Mouse (Mus musculus) cerebellum, adult 2 months (tissue): Measurements from ENCODE around the gene Sash1. TPM values are rescaled to one million over a fixed set of nuclear protein-coding genes. Genes with fewer than 3 reads are reported as not detected.

Experiments
- DNase-seq, 2 experiments: peaks; one replicate each; pipeline ENCODE4 v3.0.0; 2021
- H3K27ac ChIP-seq: fragments of 200-500 bp; 2 replicates; pipeline ENCODE4 v1.5.1; 2012; ENCODE audit warnings: low read length, control low read depth, inconsistent platforms; ENCODE audit not compliant: insufficient read depth
- H3K27me3 ChIP-seq: fragments of 200-500 bp; 2 replicates; pipeline ENCODE4 v1.6.1; 2012; ENCODE audit warnings: inconsistent platforms, mild to moderate bottlenecking, low read length, moderate library complexity; ENCODE audit not compliant: control insufficient read depth, insufficient read depth
- H3K4me1 ChIP-seq: fragments of 200-500 bp; 2 replicates; pipeline ENCODE4 v1.6.1; 2011; ENCODE audit warnings: low read length; ENCODE audit not compliant: control insufficient read depth, insufficient read depth
- H3K4me3 ChIP-seq: fragments of 200-500 bp; replicated peaks from 2 replicates; pipeline ENCODE3; 2011; ENCODE audit warnings: mild to moderate bottlenecking, low read depth, low read length, control low read depth; ENCODE audit not compliant: insufficient read depth
- CTCF ChIP-seq: fragments of 200-500 bp; IDR thresholded peaks from 2 replicates; pipeline ENCODE4 v1.5.1; 2011; ENCODE audit warnings: low read depth, mild to moderate bottlenecking, control low read depth, low read length, moderate library complexity, borderline replicate concordance; ENCODE audit not compliant: insufficient read depth
- POLR2A ChIP-seq: fragments of 200-500 bp; IDR thresholded peaks from 2 replicates; pipeline ENCODE4 v1.6.1; 2011; ENCODE audit warnings: low read length, control low read depth, borderline replicate concordance; ENCODE audit not compliant: insufficient read depth
- whole genome bisulfite sequencing: fragments of 180-500 bp; shearing (Covaris S2); methylation state at CpG from one replicate; pipeline ENCODE4 v1.1.7; 2018; 5-methylcytosine and 5-hydroxymethylcytosine counted together
- polyA plus RNA-seq: library from polyadenylated mRNA; depleted of rRNA; stranded (reverse); fragments of >200 nt; gene quantifications from 2 replicates; pipeline ENCODE4 v1.2.3, GENCODE M21; 2012

Sash1 gene
- polyA plus RNA-seq, 1 experiment: 28.0 TPM

DNA sequence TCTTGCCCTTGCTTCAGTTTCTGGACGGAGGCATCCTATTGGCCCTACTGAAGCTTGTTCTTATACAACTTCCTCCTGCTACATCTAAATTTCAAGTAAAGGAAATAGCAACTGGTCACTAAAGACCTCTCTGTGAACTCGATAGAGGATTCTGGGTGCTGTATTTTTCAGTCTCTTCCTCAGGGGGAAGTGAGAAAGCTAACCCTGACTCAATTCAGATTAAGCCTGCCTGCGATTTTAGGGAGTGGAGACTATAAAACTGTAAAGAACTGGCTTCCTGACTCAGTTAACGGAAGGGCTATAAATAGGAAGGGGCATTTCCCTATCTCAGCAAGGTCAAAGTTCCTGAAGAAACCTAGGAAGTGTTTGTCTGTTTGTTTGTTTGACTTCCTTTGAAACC is 26.3 kb upstream of the Sash1 start:
- Histone ChIP-seq H3K27ac (no peak overlapping the region), H3K4me3 (no peak overlapping the region), H3K4me1 (no peaks in the 10 kb centered on the region), H3K27me3 (no peaks in the 10 kb centered on the region)
- WGBS: 90% methylated on average over 4 of the region's 4 CpGs
- no peak for TF ChIP-seq CTCF
- no peak for TF ChIP-seq POLR2A
- no peak for DNase-seq

DNA sequence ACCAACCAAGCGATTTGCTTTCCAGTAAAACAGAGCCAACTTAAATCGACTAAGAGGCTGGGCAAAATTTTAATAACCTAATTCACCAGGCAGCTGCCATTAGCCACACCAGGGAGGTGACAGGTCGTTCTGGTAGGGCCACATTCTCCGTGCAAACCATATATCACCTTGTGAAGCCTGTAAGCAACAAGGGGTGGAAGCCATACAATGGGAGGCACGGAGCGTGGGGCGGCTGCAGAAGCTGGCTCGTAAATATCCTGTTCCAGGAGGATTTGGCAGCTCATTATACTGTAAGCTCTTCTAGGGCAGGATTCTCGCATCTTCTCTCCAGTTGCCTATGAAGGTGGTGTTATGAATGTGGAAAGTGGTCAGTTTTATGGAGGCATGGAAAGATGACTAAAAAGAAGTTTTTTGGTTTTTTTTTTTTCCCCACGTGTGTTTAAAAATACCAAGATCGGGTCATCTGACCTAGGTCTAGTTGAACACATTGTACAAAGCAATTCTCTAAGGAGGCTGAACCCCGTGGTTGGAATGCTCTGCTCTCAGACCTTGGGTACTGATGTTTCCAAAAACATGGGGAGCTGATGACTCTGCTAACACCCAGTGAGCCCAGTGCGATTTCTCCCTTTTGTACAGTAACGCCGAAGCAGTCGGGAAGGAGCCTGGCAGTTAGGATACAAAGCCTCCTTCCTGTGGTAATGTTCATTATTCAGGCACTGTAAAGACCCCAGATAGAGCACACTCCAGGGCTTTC is 24.5 kb upstream of the Sash1 start:
- no peaks in the 10 kb centered on the region for H3K27me3 ChIP-seq
- no peak overlapping the region for H3K4me3 ChIP-seq
- DNase-seq: no peak
- no peaks in the 10 kb centered on the region for H3K4me1 ChIP-seq
- 75% methylated on average over 16 of the region's 16 CpGs for WGBS
- TF ChIP-seq CTCF (no peak), POLR2A (no peak)
- H3K27ac ChIP-seq: no peak overlapping the region

DNA sequence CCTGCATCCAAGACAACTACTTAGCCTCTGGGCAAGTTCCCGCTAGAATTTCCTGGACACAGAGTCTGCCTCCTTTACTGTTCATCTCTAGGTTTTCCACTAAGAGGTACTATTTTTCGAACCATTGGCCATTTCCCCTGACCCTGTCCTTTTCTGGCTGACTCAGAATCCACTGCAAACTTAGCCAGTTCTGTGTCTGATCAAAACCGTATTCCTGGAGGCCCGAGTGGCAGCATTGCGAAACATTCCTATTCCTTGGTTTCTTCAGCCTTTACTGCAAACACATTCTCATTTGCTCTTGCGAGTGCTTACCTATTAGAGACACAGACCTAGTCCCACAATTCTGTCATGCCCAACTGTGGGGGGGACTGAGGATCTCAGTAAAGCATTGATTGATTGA is 17.2 kb upstream of the Sash1 start:
- WGBS: 90% methylated on average over 6 of the region's 6 CpGs
- TF ChIP-seq CTCF: no peak
- TF ChIP-seq POLR2A: no peak
- no peaks in the 10 kb centered on the region for H3K27me3 ChIP-seq
- H3K27ac ChIP-seq: no peak overlapping the region
- no peak for DNase-seq
- no peak overlapping the region for H3K4me3 ChIP-seq
- H3K4me1 ChIP-seq: no peaks in the 10 kb centered on the region

GRCm38 (mm10) chr10:8902412-8902811 is 16.5 kb upstream of the Sash1 start:
- no peak overlapping the region for H3K4me3 ChIP-seq
- WGBS: 86% methylated on average over 7 of the region's 7 CpGs
- H3K27ac ChIP-seq: no peak overlapping the region
- H3K27me3 ChIP-seq: no peaks in the 10 kb centered on the region
- TF ChIP-seq CTCF (no peak), POLR2A (no peak)
- H3K4me1 ChIP-seq: no peaks in the 10 kb centered on the region
- no peak for DNase-seq

GRCm38 (mm10) chr10:8898831-8899511 is 13.1 kb upstream of the Sash1 start:
- Histone ChIP-seq H3K27ac (no peak overlapping the region), H3K4me3 (no peak overlapping the region), H3K4me1 (no peaks in the 10 kb centered on the region), H3K27me3 (no peaks in the 10 kb centered on the region)
- TF ChIP-seq POLR2A: no peak
- WGBS: 88% methylated on average over 8 of the region's 8 CpGs
- peak in 1 of 2 experiments; percentile 9 for DNase-seq

GRCm38 (mm10) chr10:8898099-8898777 is 12.4 kb upstream of the Sash1 start:
- 74% methylated on average over 5 of the region's 5 CpGs for WGBS
- Histone ChIP-seq H3K27me3 (no peaks in the 10 kb centered on the region), H3K4me3 (no peak overlapping the region), H3K4me1 (no peaks in the 10 kb centered on the region), H3K27ac (no peak overlapping the region)
- no peak for DNase-seq
- TF ChIP-seq CTCF: no peak
- no peak for TF ChIP-seq POLR2A

- WGBS: 91% methylated on average over 6 of the region's 6 CpGs
- TF ChIP-seq CTCF (no peak), POLR2A (no peak)
- H3K4me1 ChIP-seq: no peaks in the 10 kb centered on the region
- no peak overlapping the region for H3K4me3 ChIP-seq
- DNase-seq: no peak
- no peak overlapping the region for H3K27ac ChIP-seq
- H3K27me3 ChIP-seq: no peaks in the 10 kb centered on the region
Measured at GRCm38 (mm10) chr10:8894965-8895515, 9.2 kb upstream of the Sash1 start.
